Mouse (Mus musculus) forebrain, embryonic 13.5 days (tissue): ENCODE measurements around the gene Ackr4. TPM values are rescaled to one million over a fixed set of nuclear protein-coding genes. Genes with fewer than 3 reads are reported as not detected.

ENCODE experiments used
- ATAC-seq: fragments of 200-750 bp; cut with Nextera tagmentation; 2 replicates; pipeline ENCODE4 v1.8.0; 2017
- H3K27ac ChIP-seq: fragments of 300-500 bp; sonication (generic); 2 replicates; pipeline ENCODE4 v1.5.1; 2015; ENCODE audit warnings: inconsistent platforms, mild to moderate bottlenecking, moderate library complexity
- H3K27me3 ChIP-seq: fragments of 300-500 bp; sonication (generic); 2 replicates; pipeline ENCODE4 v1.6.1; 2015; ENCODE audit warnings: mild to moderate bottlenecking, inconsistent platforms
- H3K36me3 ChIP-seq: fragments of 300-500 bp; sonication (generic); 2 replicates; pipeline ENCODE4 v1.6.1; 2015; ENCODE audit warnings: mild to moderate bottlenecking, inconsistent platforms; ENCODE audit not compliant: poor library complexity, severe bottlenecking
- H3K4me1 ChIP-seq: fragments of 300-500 bp; sonication (generic); 2 replicates; pipeline ENCODE4 v1.6.1; 2015; ENCODE audit warnings: inconsistent platforms
- H3K4me2 ChIP-seq: fragments of 300-500 bp; sonication (generic); 2 replicates; pipeline ENCODE4 v1.6.1; 2015; ENCODE audit warnings: inconsistent platforms, mild to moderate bottlenecking, moderate library complexity
- H3K4me3 ChIP-seq: fragments of 300-500 bp; sonication (generic); 2 replicates; pipeline ENCODE4 v1.5.1; 2015; ENCODE audit warnings: mild to moderate bottlenecking, inconsistent platforms
- H3K9ac ChIP-seq: fragments of 300-500 bp; sonication (generic); 2 replicates; pipeline ENCODE4 v1.6.1; 2015; ENCODE audit warnings: mild to moderate bottlenecking, inconsistent platforms
- H3K9me3 ChIP-seq: fragments of 300-500 bp; sonication (generic); replicated peaks from 2 replicates; pipeline ENCODE4 v1.6.1; 2016; ENCODE audit warnings: inconsistent platforms
- WGBS: fragments of 180-500 bp; shearing (Covaris S2); methylation state at CpG from one replicate; pipeline ENCODE4 v1.1.7; 2015; 5-methylcytosine and 5-hydroxymethylcytosine counted together
- polyA plus RNA-seq: library from polyadenylated mRNA; unstranded; fragments of >200 nt; fragmentation: Nextera tagmentation; extraction: Ambion mirVana; gene quantifications from 2 replicates; pipeline ENCODE4 v1.2.1, GENCODE M21; 2015

Ackr4 gene
- polyA plus RNA-seq, 1 experiment from 2014 or later, result 0.36 TPM

DNA sequence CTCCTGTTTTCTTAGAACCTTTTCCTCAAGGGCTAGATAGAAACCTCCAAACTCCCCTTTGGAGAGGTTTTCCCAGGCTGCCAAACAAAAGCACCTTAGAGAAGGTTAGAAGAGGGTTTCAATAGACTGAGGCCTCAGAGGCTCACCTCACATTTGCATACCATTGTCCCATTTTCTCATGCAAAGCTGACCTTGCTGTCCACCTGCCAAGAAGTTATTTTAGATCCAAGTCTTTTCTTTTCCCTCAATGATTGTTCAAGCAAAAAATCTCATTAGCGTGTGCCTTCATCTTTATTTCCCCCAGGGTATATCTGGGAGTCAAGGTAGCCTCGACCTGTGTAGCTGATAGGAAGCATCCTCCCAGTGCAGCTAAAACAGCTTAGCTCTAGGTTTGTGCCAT lies 23.8 kb downstream of the Ackr4 start:
- no peak overlapping the region for H3K4me2 ChIP-seq
- H3K27me3 ChIP-seq, result no peaks in the 10 kb centered on the region
- H3K4me1 ChIP-seq, result peaks cover 9% of the 10 kb centered on the region; the same call in 1 of the 2 replicates
- H3K27ac ChIP-seq, result no peak overlapping the region
- WGBS, result 11% methylated on average over 2 of the region's 2 CpGs
- no peak overlapping the region for H3K9ac ChIP-seq
- ATAC-seq, result no peak
- no peak overlapping the region for H3K4me3 ChIP-seq
- no peaks in the 10 kb centered on the region for H3K9me3 ChIP-seq
- H3K36me3 ChIP-seq, result no peaks in the 10 kb centered on the region

DNA sequence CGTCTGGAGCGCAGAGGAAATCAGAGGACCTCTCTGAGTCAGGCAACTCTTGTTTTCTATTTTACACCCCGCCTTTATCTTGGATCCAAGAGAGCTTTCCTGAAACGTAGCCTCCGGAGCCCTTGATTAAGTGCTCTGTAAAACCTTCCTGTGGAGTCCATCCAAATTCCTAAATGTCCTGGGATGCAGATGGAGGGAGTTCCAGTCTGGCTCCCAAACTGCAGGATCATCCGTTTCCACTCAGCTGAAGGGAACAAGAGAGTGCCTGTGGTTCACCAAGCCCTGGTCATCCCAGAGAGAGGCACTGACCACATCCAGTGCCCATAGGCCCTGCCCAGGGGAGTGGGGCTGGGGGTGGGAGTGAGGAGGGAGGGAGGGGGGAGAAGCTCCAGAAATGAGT lies 24.4 kb downstream of the Ackr4 start:
- no peaks in the 10 kb centered on the region for H3K27me3 ChIP-seq
- H3K27ac ChIP-seq, result no peak overlapping the region
- no peak overlapping the region for H3K4me2 ChIP-seq
- H3K36me3 ChIP-seq, result no peaks in the 10 kb centered on the region
- no peak for ATAC-seq
- H3K9me3 ChIP-seq, result no peaks in the 10 kb centered on the region
- H3K4me1 ChIP-seq, result peaks cover 9% of the 10 kb centered on the region; the same call in 1 of the 2 replicates
- H3K4me3 ChIP-seq, result no peak overlapping the region
- no peak overlapping the region for H3K9ac ChIP-seq
- 27% methylated on average over 6 of the region's 6 CpGs for WGBS

GRCm38 (mm10) chr9:104101458-104101857 lies 25.3 kb downstream of the Ackr4 start:
- Histone ChIP-seq H3K27ac (no peak overlapping the region), H3K36me3 (no peaks in the 10 kb centered on the region), H3K27me3 (no peaks in the 10 kb centered on the region), H3K4me1 (peaks cover 9% of the 10 kb centered on the region; the same call in 1 of the 2 replicates), H3K9ac (no peak overlapping the region), H3K4me2 (no peak overlapping the region), H3K4me3 (no peak overlapping the region), H3K9me3 (no peaks in the 10 kb centered on the region)
- 27% methylated on average over 3 of the region's 3 CpGs for WGBS
- no peak for ATAC-seq

GRCm38 (mm10) chr9:104100822-104101221 lies 25.9 kb downstream of the Ackr4 start:
- Histone ChIP-seq H3K4me3 (no peak overlapping the region), H3K36me3 (no peaks in the 10 kb centered on the region), H3K27ac (no peak overlapping the region), H3K9me3 (no peaks in the 10 kb centered on the region), H3K9ac (no peak overlapping the region), H3K27me3 (no peaks in the 10 kb centered on the region), H3K4me1 (peaks cover 9% of the 10 kb centered on the region; the same call in 1 of the 2 replicates), H3K4me2 (no peak overlapping the region)
- ATAC-seq, result no peak
- whole genome bisulfite sequencing, result 61% methylated on average over 7 of the region's 7 CpGs

DNA sequence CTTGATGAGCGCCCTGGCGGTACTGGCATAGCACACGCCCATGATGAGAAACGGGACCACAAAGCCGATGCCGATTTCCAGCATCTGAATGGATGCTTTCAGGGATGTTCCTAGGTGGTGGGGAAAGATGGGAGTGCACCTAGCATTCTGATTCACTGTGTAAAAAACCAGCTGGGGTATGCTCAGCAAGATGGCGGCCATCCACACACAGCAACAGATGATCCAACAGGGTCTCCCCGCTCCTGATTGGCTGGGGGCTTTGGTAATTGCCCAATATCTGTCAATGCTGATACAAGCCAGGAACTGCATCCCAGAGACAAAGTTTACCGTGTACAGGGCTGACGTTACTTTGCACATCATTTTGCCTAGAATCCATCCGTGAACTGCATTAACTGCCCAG lies 27.7 kb downstream of the Ackr4 start:
- Histone ChIP-seq H3K36me3 (no peaks in the 10 kb centered on the region), H3K4me3 (no peak overlapping the region), H3K9me3 (no peaks in the 10 kb centered on the region), H3K27ac (no peak overlapping the region), H3K9ac (no peak overlapping the region), H3K4me2 (no peak overlapping the region), H3K27me3 (no peaks in the 10 kb centered on the region), H3K4me1 (peaks cover 9% of the 10 kb centered on the region; the same call in 1 of the 2 replicates)
- 92% methylated on average over 11 of the region's 11 CpGs for WGBS
- ATAC-seq, result no peak

DNA sequence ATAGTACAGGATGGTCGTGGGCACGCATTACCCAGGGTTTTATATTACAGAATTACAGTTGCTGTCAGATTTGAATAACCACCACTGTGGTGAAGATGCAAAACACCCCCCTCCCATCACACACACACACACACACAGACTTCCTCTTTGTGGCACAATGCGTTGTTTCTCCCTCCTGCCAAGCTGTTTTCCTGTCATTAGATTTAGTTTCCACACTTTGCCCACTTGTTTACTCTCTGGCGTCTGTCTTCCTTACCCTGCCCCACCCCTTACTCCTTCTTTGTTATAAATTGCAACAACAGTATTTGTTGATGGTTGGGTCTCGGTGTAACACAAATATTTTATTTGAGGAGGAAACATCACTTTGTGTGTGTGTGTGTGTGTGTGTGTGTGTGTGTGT lies 28.5 kb downstream of the Ackr4 start:
- Histone ChIP-seq H3K9me3 (no peaks in the 10 kb centered on the region), H3K27ac (no peak overlapping the region), H3K4me2 (no peak overlapping the region), H3K36me3 (no peaks in the 10 kb centered on the region), H3K9ac (no peak overlapping the region), H3K27me3 (no peaks in the 10 kb centered on the region), H3K4me1 (peaks cover 9% of the 10 kb centered on the region; the same call in 1 of the 2 replicates), H3K4me3 (no peak overlapping the region)
- WGBS, result 85% methylated on average over 5 of the region's 5 CpGs
- no peak for ATAC-seq

DNA sequence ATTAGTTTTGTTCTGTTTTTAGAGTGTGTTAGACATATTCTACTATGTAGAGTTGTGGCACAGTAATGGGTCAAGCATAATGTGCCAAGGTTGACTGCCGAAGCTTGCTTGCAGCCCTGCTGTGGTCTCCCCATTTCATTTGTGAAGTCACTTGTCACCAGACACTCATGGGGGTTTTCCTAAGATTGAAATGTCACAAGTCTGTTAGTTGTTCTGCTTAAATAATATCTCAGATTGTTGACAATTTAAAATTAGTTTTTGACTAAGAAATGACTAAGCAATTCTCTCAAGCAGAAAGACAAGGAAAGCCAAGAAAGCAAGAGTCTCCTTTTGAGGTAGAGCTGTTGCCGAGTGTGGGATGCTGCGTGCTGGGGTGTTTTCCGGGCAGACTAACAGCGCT lies 33.8 kb downstream of the Ackr4 start:
- H3K9ac ChIP-seq, result no peak overlapping the region
- no peak overlapping the region for H3K4me3 ChIP-seq
- H3K9me3 ChIP-seq, result no peaks in the 10 kb centered on the region
- no peak for ATAC-seq
- H3K27me3 ChIP-seq, result no peaks in the 10 kb centered on the region
- H3K4me2 ChIP-seq, result no peak overlapping the region
- H3K4me1 ChIP-seq, result peaks cover 17% of the 10 kb centered on the region; the same call in 1 of the 2 replicates
- H3K27ac ChIP-seq, result no peak overlapping the region
- 95% methylated on average over 5 of the region's 5 CpGs for WGBS
- H3K36me3 ChIP-seq, result no peaks in the 10 kb centered on the region

DNA sequence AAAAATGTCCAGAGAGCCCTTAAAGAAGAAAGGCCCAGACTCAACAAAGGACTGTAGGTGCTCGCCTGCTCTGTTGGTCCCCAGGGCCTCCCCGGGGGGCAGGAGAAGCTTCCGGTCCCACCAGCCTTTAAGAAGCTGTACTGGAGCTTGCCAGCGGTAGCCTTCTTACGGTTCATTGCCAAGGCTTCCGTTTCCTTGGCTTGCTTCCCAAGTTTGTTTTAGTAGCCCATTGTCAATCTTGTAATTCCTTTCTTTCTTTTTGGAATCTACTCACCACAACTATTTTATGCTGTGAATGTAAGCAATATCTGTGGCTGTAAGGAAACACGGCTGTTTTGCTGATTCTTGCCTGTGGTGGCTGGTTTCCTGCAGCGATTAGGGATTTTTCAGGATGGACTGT lies 38.2 kb downstream of the Ackr4 start:
- Histone ChIP-seq H3K4me3 (no peak overlapping the region), H3K4me2 (no peak overlapping the region), H3K9ac (no peak overlapping the region), H3K27ac (no peak overlapping the region), H3K4me1 (peaks cover 17% of the 10 kb centered on the region; the same call in 1 of the 2 replicates), H3K27me3 (no peaks in the 10 kb centered on the region), H3K9me3 (no peaks in the 10 kb centered on the region), H3K36me3 (no peaks in the 10 kb centered on the region)
- ATAC-seq, result no peak
- WGBS, result 36% methylated on average over 8 of the region's 8 CpGs

DNA sequence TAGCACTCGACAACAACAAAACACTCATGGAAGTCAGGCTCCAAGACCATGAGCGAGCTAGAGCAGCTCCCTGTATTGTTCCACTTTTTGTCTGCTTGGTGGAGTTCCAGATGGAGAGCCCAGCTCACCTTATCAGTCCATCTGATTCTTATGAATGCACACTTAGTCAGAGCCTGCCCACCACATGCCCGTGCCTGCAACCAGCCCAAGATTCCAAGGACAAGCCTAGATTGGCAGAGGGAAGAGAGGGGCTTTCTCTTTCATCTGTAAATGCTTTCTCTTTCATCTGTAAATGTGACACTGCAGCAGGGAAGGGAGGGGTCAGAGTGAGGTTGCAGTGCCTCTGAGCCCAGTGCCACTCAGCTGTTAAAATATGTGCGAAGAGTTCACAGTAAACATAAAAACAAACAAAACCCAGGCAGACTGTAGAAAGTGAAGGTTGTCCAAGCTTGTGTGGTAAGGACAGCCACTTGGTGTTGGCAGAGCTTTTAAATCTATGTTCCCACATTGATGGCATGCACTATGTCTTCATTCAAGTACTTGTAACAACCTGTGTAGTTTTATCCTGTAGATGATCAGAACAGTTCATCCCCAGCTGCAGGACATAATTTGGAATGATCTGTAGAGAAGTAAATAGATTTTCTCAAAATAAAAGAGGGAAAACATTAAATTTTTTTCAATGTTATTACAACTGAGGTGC lies 40.9 kb downstream of the Ackr4 start:
- Histone ChIP-seq H3K4me1 (peaks cover 13% of the 10 kb centered on the region; the same call in 1 of the 2 replicates), H3K36me3 (no peaks in the 10 kb centered on the region), H3K27ac (no peak overlapping the region), H3K27me3 (no peaks in the 10 kb centered on the region), H3K4me3 (no peak overlapping the region), H3K9ac (no peak overlapping the region), H3K9me3 (no peaks in the 10 kb centered on the region), H3K4me2 (no peak overlapping the region)
- ATAC-seq, result no peak
- WGBS, result 70% methylated on average over 4 of the region's 4 CpGs

- Histone ChIP-seq H3K4me2 (no peak overlapping the region), H3K4me3 (no peak overlapping the region), H3K9me3 (no peaks in the 10 kb centered on the region), H3K4me1 (no peaks in the 10 kb centered on the region), H3K9ac (no peak overlapping the region), H3K27me3 (no peaks in the 10 kb centered on the region), H3K27ac (no peak overlapping the region), H3K36me3 (no peaks in the 10 kb centered on the region)
- WGBS, result 77% methylated on average over 3 of the region's 3 CpGs
- no peak for ATAC-seq
These were observed 46.7 kb downstream of the Ackr4 start for GRCm38 (mm10) chr9:104080038-104080437.

- H3K9ac ChIP-seq, result no peak overlapping the region
- no peaks in the 10 kb centered on the region for H3K4me1 ChIP-seq
- no peaks in the 10 kb centered on the region for H3K36me3 ChIP-seq
- H3K9me3 ChIP-seq, result no peaks in the 10 kb centered on the region
- no peak overlapping the region for H3K4me2 ChIP-seq
- H3K27me3 ChIP-seq, result no peaks in the 10 kb centered on the region
- 45% methylated on average over 5 of the region's 5 CpGs for WGBS
- no peak overlapping the region for H3K27ac ChIP-seq
- no peak for ATAC-seq
- H3K4me3 ChIP-seq, result no peak overlapping the region
These were observed 47.4 kb downstream of the Ackr4 start for GRCm38 (mm10) chr9:104079379-104079778.

DNA sequence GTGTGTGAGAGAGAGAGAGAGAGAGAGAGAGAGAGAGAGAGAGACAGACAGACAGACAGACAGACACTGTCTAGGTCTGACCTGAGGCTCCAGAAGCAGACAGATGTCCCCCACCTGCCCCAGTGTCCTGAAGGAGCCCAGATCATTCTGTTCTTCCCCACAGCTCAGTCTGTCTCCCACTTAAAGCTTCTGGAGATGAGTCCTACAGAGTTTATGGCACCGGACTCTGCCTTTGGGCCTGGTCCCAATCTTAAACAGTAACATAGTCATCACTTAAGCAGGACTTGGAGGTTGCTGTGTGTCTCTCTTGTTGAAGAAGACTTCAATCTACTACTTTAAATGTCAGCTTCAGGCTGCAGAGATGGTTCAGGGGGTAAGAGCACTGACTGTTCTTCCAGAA lies 48.0 kb downstream of the Ackr4 start:
- ATAC-seq, result no peak

GRCm38 (mm10) chr9:104075808-104076207 lies 50.9 kb downstream of the Ackr4 start:
- no peak overlapping the region for H3K27ac ChIP-seq
- no peaks in the 10 kb centered on the region for H3K4me1 ChIP-seq
- no peaks in the 10 kb centered on the region for H3K9me3 ChIP-seq
- no peak overlapping the region for H3K4me2 ChIP-seq
- H3K9ac ChIP-seq, result no peak overlapping the region
- 68% methylated on average over 2 of the region's 2 CpGs for WGBS
- H3K27me3 ChIP-seq, result no peaks in the 10 kb centered on the region
- no peak for ATAC-seq
- no peaks in the 10 kb centered on the region for H3K36me3 ChIP-seq
- no peak overlapping the region for H3K4me3 ChIP-seq

More for the DNA sequence above, 48.0 kb downstream of the Ackr4 start:
- no peaks in the 10 kb centered on the region for H3K36me3 ChIP-seq
- H3K27me3 ChIP-seq, result no peaks in the 10 kb centered on the region
- H3K4me2 ChIP-seq, result no peak overlapping the region
- H3K9me3 ChIP-seq, result no peaks in the 10 kb centered on the region
- WGBS, result 100% methylated on average over 1 of the region's 1 CpGs
- H3K9ac ChIP-seq, result no peak overlapping the region
- H3K4me1 ChIP-seq, result no peaks in the 10 kb centered on the region
- H3K27ac ChIP-seq, result no peak overlapping the region
- H3K4me3 ChIP-seq, result no peak overlapping the region
